Mouse (Mus musculus) gonadal fat pad, adult 2 months (tissue): ENCODE measurements around the gene Klhl11. TPM values are rescaled to one million over a fixed set of nuclear protein-coding genes. Genes with fewer than 3 reads are reported as not detected.

ENCODE experiments used
- DNase-seq: peaks from one replicate; pipeline ENCODE4 v3.0.0-alpha.2; 2012; ENCODE audit warnings: low read depth
- polyA plus RNA-seq: library from polyadenylated mRNA; depleted of rRNA; stranded (reverse); fragments of >200 nt; gene quantifications from 2 replicates; pipeline ENCODE4 v1.2.3, GENCODE M21; 2012

Klhl11 gene
- polyA plus RNA-seq, 1 experiment, result 5.8 TPM

DNA sequence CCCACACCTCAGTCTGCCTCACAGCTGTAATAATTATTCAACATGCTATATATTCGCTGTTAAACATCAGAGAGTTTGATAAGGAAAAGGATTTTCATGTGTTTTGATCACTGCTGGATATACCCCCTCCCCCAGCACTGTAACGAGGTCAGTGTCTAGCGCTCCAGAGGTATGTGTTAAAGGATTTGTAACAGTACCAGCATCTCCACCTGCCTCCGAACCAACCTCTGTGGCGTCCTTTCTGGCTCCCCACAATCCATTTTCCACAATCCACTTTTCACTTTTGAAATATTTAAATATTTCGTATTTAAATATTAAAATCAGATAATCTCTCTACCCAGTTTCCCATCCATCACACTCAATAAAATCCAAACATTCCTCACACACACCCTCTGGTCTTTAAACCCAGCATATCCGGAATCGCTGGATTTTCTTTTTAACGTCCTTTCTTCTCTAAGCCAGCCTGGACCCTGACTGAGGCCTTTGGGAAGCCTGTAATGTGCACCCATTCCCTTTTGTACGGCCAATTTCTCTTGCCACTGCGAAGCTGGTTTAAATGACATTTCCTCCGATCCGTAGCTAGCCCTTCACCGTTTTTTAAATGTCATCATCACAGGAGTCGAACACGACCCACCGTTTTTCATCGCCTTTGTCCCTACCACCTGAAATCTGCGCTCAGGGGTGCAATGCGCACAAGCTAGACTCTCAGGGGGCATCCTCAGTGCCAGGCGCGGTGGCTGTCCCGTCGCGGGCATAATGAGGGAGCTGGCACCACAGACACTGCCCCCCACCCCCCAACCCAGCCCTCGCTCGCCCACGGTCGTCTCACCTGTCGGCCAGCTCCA, 967 bp downstream of the Klhl11 start:
- no peak for DNase-seq

DNA sequence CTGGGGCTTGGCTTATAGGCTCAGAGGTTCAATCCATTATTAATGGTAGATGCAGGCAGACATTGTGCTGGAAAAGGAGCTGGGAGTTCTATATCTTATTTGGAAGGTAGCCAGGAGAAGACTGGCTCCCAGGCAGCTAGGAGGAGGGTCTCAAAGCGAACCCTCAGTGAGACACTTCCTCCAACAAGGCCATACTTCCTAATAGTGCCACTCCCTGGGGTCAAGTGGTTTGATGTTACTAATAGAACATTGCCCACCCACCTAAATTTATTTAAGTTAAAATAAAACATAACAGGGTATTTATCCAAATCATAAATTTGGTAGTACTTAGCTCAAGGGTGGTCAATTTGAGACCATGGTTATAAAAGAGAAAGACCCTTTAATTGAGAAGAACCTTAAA, 6.7 kb downstream of the Klhl11 start:
- no peak for DNase-seq

DNA sequence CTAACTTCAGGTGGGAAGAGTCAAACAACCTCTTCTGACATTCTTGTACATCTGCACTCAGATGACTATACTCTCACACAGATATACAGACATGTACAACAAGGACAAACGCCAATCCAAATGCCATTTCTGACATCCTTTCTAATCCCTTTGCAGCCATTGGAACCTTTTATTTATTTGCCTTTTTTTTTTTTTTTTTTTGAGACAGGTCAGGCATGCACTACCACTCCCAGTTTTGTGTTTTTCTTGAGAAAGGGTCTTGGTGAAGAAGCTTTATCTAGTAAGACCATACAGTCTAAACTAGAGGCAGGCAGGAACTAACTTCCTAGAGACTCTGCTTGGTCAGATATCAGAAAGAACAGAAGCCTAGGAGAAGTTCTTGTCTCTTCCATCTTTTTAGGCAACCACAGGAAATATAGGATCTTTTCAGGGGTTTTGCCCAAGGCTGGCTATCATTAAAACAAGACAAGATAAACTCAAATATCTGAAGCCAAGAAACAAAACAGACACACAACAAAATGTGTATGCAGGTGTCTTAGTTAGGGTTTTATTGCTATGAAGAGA, 7.2 kb downstream of the Klhl11 start:
- DNase-seq, result no peak

DNA sequence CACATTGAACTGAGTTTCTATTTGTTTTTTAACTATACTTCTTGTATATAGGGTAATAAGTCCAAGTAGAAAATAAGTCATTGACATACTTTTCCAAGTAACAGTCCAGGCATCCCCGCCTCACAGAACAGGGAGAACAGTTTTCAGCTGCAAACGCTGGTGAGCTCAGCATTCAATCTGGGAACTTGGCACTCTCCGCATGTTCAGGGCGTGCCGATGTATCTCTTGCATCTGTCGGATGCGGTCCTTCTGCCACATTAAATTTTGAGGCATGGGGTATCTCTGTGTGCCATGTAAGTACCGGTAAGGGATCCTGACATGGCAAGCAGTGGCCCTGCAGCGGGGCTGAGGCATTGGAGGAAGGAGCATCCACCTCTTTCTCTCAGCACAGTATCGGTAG, 9.8 kb downstream of the Klhl11 start:
- no peak for DNase-seq

DNA sequence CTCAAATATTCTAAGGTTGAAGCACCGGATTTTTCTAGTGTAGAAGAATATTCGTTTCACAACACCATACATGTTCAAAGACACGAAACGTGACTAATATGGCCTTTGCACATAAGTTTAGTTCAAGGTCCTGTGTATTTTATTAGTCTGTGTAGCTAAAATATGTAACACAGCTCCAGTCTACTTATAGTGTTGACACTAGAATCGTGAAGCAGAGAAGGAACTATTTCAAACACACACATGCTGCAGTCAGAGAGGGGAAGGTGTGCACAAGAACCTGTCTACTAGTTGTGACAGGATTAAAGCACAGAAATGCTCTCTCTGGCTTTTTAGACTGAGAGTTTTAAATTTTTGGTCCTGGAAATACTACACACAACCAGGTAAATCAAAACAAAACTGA, 14.8 kb downstream of the Klhl11 start:
- DNase-seq, result no peak

DNA sequence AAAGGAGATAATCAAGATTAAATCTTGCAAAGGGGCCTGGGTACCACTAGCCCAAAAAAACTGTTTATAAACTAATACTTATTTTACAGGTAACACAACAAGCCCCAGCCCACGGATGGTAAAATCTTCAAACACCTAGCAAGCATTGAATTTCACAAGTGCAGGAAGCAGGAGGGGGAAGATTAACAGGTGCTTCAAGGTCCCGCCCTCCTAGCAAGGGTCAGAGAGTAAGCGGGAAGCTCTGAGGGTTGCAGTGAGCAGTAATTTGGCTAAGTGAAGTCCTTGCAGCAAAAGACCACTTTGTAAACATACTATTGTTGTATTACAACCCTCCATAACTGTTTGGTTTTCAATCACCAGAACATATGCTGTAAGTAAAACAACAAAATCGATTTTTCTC, 15.3 kb downstream of the Klhl11 start:
- no peak for DNase-seq

DNA sequence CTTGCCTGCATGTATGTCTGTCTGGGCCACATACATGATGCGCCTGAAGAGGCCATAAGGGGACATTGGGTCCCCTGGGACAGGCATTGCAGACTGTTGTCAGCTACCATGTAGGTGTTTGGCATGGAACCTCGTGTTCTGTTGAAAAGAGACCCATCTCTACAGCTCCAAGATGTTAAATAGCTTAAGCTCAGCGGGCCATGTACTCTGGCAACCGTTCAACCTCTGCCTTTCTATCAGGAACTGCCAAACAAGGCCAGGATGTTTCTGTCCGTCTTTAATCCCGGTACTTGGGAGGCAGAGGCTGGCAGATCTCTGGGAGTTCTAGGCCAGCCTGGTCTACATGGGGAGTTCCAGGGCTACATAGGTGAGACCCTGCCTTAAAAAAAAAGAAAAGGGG, 29.9 kb downstream of the Klhl11 start:
- DNase-seq, result no peak

DNA sequence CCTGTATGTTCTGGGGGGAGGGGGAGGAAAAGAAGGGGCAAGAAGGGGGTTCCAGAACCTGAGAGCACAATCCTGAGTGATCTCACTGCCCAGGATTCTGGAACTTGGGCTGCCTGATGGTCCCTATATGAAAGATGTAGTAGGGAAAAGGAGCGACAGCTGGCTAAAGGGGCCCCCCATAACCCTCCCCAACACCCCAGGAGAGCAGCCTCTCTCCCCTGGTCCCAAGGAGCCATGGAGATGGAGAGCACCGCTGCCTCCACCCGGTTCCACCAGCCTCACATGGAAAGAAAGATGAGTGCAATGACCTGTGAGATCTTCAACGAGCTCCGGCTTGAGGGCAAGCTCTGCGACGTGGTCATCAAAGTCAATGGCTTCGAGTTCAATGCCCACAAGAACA, 30.7 kb downstream of the Klhl11 start, which contains the start of the genes Nt5c3b and Klhl10:
Gene Nt5c3b, minus strand, starts transcription at position 12 of the 400 bp plus-strand sequence.
Gene Klhl10, plus strand, starts transcription at position 121 of the 400 bp plus-strand sequence.
- no peak for DNase-seq

DNA sequence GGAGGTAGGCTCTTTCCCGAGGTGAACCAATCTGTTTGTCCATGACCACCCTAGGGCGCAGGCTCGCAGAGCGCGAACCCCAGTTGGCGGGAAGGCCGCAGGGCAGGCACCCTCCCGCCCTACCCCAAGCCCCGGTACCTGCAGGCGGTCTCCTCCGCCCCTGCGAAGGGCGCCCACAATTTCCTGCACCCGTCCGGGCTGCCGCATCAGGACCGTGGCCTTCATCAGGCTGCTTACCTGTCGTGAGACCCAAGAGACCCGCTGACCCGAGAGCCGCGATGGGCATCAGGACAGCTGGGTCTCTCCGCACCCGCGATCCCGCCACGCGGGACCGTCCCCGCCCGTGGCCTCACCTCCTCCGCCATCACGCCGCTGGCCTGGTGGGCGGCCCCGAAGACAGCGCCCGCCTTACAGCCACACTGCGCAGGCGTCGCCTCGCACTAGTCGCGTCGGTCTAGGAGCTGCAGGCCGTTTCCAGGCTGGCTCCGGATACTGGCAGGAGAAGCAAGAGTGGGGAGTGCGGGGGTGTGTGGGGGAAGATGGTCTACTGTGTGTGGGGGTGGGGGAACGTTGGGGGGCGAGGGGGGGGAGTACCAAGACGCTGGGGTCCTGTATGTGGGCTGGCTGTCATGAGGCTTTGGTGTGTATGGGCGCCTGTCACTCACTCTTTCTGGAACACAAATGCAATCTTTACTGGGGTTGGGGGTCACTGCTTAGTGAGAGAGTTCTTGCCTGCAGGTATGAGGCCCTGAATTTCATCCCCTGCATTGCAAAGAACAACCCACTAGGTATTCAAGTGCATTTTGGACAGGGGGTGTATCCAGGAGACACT, 31.6 kb downstream of the Klhl11 start:
- DNase-seq, result no peak

DNA sequence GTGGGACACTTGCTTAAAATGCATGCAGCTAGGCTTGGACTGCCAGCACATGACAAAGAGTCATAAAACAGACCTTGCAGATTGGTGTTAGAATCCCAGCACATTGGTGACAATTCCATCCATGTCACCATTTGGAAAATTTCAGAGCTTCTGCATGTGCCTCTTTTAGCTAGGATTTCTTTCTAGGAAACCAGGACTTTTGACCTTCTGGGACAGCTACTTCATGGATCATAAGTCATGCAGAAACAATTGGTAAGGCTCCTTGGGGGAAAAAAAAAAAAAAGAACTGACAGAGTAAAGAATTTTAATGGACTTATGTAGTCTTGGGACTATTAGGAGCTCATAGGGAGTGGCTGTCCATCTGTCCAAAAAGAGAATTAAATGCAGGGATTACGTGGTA, 34.6 kb downstream of the Klhl11 start:
- DNase-seq, result no peak

DNA sequence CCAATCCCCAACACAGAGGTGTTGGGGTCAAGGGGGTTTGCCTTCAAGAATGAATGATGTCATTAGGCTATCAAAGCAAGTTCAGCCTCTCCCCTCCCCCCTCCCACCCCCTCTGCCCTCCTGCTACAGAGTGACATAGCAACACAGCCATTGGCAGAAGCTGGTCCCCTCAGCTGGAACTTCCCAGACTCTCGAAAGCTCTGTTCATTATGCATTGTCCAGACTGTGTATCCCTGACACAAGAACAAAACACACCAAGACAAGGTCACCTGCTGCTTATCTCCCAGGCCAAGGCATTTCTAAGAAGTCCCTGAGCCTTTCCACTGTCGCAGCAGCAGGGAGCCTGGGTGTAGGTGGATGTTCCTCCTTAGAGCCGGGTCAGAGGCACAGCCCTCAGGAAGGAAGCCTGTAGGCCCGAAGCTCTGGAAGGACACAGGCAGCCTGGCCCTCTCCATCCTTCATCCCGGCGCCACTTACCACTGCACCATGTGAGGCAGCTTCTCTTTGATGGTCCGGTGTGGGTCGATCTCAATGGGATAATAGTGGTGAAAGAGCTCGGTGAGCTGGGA, 36.8 kb downstream of the Klhl11 start:
- DNase-seq, result no peak

DNA sequence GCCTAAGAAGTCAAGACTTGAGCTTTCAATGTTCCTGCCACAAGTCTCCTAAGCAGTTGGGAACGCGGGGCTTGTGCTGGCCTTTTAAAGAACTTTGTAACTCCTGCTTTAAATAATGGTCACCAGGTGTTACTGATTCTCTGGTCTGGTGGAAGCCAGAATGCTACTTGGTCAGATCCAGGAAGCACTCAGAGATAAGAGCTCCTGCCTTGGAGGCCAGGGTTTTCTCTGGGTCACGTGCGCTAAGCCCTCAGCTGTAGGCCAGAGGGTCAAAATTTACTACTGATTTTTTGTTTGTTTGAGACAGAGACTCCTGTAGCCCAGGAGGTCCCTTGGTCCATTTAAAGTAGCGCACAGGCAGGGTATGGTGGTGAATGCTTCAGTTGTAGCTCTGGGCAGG, 40.5 kb downstream of the Klhl11 start:
- DNase-seq, result no peak

DNA sequence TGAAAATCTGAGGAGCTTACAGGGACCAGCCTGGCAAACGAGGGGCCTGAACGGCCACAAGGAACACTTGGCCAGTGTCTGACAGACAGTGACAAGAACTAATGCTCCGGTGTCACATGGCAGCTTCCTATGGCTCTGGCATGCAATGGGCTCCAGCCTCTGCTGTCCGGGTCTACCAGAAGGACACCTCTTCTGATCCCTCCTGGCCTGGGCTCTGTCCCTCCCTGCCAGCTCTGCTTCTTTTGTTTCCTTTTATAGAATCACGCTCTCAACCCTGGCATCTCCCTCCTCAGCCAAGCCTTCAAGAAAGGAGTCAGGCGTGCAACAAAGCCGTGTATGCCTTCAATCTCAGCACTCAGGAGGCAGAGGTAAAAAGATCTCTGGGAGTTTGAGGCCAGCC, 42.5 kb downstream of the Klhl11 start:
- no peak for DNase-seq

DNA sequence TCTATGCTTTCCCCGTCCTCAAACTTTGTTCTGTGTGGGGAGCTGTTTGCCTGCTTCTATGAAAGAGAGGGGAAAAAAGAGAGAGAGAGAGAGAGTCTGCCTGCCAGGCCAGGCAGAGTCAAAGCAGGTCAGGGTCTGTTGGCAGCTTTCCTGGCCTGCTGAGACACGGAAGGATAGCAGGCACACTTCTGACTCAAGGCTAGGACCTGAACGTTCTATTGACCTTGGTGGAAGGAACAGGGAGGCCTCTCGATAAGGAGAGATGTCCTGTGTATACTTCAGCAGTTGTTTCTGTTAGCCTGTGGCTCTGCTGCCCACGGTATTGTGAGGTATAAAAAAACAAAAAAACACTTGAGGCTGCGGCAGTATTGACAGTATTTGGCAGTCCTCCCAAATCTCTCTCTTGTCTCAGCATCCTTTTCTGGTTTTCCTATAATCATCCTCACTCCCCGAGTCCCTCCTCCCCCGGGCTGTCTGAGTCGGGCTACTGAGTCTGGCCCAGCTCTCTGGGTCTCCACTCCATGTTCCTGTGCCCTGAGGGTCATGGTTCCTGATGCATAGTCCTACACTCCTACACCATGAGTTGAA, 43.8 kb downstream of the Klhl11 start:
- no peak for DNase-seq

DNA sequence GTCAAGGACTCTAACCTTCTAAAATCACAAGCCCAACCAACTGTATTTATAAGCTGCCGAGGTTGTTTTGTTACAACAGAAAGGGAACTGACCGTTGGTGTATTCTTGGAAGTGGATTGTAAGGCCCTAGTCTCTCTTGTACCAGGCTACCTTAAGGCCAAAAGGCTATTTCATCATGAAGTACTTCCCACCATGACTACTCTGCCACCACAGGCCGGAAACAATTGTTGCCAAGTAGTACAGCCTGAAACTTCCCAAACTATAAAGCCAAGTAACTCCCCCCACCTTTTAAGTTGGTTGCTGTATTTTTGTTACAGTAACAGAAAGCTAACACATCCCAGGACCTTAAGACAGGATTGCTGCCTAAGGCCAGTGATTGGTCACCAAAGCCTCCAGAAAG, 45.7 kb downstream of the Klhl11 start:
- no peak for DNase-seq

DNA sequence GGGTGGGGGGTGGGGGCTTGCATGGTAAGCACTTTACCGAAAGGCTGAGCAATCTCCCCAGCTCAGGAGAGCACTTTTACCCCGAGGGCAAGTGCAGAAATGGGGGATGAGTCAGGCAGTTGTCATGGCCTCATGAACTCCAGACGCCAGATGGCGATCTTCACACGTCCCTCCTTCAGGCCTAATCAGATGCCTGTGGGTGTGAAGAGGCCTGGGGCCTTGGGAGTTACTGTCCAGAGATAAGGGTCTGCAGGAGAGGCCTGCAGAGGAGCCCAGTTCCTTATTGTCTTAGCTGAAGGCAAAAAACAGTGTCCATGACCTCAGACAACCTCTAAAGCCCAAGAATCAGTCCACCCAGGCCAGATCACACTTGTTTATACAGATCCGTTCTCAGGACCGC, 46.7 kb downstream of the Klhl11 start:
- DNase-seq, result no peak

DNA sequence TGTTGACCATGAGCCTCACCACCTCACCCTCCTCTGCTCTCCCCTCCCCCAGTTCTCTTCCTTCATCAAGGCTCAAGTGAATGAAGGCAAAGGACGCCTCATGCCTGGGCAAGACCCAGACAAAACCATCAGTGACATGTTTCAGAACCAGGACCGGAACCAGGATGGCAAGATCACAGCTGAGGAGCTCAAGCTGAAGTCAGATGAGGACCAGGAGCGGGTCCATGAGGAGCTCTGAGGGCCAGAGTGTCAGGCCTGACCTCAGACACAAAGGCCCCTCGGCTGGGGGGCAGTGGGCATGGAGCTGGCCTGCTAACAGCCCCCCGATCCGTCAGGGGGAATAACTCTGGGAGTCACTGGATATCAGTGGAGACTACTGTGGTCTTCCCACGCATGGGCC, 48.7 kb downstream of the Klhl11 start:
- no peak for DNase-seq

DNA sequence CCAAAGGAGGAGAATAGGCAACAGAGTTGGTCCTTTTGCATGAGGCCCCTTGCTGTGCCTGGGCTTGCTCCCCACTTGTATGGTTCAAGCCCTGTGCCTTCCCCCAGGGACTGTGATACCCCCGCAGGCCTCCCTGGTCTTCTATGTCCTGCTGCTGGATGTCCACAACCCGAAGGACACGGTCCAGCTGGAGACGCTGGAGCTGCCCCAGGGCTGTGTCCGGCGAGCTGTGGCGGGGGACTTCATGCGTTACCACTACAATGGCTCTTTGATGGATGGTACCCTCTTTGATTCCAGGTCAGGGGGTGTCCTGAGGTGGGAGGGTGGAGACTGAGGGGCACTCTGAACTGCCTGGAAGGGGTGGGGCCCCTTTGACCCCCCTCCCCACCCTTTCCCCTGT, 51.0 kb downstream of the Klhl11 start:
- no peak for DNase-seq

DNA sequence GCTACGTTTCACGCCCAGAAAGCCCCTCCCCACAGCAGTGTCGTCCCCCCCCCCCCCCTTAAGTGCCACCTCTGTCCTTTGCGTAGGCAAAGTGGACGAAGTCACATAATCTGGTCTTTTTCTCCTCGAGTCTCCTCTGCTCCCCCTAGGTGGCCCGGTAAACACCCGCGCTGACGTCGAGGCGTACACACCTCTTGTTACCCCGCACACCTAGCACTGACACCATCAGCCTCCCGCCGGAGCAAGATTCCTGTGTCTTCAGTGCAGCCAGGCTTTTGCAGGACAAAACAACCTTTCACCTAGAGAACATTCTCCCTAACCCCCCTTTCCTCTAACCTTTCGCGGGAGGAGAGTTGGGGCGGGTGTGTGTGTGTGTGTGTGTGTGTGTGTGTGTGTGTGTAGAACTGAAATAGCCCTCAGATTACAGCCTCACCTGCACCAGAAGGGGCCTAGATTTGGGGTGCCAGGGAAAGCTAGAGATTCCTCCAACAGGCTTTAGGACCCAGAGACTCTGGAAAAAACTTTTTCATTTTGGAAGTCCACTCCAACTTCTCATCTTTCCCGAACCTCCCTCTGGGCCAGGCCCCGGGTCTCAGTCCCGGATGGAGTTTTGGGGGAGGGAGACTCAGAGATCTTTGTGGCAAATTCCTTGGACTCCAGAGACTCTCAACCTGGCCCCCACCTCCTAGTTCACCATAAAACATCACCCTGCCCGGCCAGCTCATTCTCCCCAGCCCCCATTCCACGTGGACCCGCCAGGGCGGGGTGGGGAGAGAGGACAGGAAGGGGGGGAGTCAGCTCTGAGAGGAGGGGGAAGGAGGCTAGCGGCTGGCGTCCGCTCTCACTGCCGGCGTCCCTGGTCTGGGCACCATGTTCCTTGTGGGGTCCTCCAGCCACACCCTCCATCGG, 57.4 kb downstream of the Klhl11 start, which contains the start of gene Fkbp10:
Gene Fkbp10, plus strand, starts transcription at position 784 of the 909 bp plus-strand sequence.
- no peak for DNase-seq

DNA sequence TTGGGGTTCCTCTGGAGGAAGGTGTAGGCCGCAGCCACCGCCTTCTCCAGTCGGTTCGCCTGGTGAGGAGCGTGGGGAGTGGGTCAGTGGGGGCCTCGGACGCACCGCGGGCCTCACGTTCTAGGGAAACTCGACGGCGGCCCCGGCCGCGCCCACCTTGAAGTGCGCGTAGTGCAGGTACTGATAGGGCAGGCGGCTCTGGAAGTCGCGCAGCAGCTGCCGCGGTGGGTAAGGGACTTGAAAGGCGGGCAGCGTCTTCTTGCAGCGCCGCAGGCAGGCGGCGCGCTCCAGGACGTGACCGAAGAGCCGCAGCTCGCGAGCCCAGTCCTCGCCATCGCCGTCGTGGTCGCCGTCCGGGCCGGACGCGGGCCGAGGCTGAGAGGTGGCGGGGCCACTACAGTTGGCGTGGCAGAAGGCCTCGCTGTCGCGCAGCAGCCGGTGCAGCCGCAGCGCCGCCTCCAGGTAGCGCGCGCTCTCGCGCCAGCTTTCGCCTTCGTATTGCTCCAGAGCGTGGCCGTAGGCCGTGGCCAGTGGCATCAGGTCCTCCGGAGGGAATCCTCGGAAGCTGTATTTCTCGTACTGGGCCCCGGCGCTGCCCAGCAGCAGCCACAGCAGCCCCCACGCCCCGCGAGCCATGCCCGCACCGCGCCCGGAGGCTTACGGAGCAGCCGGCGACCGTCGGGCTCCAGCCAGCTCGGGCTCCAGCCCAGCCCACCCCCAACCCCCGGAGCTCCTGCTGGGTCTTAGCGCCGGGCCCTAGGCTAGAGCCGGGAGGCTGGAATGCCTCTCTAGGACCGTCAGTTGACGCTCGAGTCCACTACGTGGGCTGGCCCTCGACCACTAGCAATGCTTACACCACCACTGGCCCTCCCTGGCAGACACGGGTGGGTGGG, 58.3 kb downstream of the Klhl11 start, which contains the start of gene P3h4:
Gene P3h4, minus strand, starts transcription at position 816 of the 893 bp plus-strand sequence.
- DNase-seq, result no peak
